Mouse (Mus musculus) Patski (cell line): ENCODE data around the gene Ifi204. TPM values are rescaled to one million over a fixed set of nuclear protein-coding genes. Genes with fewer than 3 reads are reported as not detected.
"Not testable (repeated sequence)": the region's sequence is repeated elsewhere in the genome, so short reads cannot be mapped to it uniquely, and the experiment has no call there.

Source experiments
- ATAC-seq: fragments of 100-300 bp; one replicate; pipeline ENCODE4 v1.8.0; 2021
- CTCF ChIA-PET: fragments of 350-600 bp; sonication (Branson Sonifier 250); formaldehyde crosslinking; loops from one replicate; lab custom pipeline; 2022; ENCODE audit warnings: inconsistent platforms; lab: Charles Lee
- POLR2A ChIA-PET: fragments of 350-600 bp; sonication (Branson Sonifier 250); formaldehyde crosslinking; loops from one replicate; lab custom pipeline; 2022; ENCODE audit warnings: antibody characterized with exemption, inconsistent platforms; lab: Charles Lee
- DNase-seq: peaks from one replicate; pipeline ENCODE4 v3.0.0-alpha.2; 2011; ENCODE audit warnings: low read depth, low spot score
- H3K27me3 ChIP-seq: fragments of 371-371 bp; one replicate; pipeline ENCODE4 v1.5.1; 2021
- CTCF ChIP-seq: fragments of 100-300 bp; IDR thresholded peaks from one replicate; pipeline ENCODE4 v1.5.1; 2021
- in situ Hi-C: fragments of 300-500 bp; cut with MboI; formaldehyde crosslinking; loops from 3 replicates; pipeline ENCODE4 v1.11.1; 2018; ENCODE audit warnings: low pct_unique_long_range_greater_than_20kb, mixed read lengths
- polyA plus RNA-seq: library from polyadenylated mRNA; unstranded; gene quantifications from one replicate; pipeline ENCODE4 v1.2.3, GENCODE M21; 2021

The Ifi204 gene
- 6.5 TPM for polyA plus RNA-seq

DNA sequence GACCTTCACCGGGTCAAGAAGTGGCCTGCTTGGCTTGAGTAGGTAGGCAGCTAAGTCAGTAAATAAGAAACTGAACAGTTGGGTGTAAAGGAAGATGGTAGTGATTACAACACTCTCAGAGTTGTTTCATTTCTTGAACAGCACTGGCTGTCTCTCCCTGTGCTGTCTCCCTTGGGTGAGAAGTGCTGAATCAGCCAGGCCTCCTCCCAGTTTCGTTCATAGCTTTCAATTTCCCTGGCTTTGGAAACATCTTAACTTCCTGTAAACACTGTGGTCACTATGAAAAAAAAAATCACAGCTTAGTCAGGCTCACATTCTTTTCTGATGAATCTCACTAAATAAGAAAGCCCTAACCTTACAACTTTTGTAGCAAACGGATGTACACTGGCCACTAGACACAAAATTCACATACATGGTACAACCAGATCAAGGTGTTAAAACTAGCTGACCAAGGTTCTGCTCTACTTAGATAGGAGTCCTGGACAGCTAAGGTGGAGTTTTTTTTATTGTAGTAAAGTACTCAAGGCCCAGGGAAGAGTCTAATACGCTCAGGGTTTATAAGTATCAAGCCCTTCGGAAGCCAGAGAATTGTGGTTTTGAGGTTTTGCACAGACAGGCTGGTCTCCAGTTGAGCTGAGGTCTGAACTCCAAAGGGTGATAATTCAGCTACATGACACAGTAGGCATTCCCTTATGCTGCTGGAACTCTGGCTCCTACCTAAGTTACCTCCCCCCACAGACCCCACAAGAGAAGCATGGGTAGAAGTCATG lies at the start of gene Ifi204:
TSS of gene Ifi204 (minus strand) at position 96 of the 770 bp plus-strand sequence.
- DNase-seq (peak; percentile 56), ATAC-seq (peak; percentile 100)
- H3K27me3 ChIP-seq, POLR2A ChIA-PET: not testable (repeated sequence)
- CTCF ChIA-PET, result interaction anchor here (0.6 kb wide), 1 partner anchor 456 kb away, joined by 3 read pairs; no protein-coding TSS in a partner anchor
- in situ Hi-C loops, result loop anchor here (5.0 kb wide), 1 partner anchor 145 kb away; the partner anchor contains the start of gene Ifi211

DNA sequence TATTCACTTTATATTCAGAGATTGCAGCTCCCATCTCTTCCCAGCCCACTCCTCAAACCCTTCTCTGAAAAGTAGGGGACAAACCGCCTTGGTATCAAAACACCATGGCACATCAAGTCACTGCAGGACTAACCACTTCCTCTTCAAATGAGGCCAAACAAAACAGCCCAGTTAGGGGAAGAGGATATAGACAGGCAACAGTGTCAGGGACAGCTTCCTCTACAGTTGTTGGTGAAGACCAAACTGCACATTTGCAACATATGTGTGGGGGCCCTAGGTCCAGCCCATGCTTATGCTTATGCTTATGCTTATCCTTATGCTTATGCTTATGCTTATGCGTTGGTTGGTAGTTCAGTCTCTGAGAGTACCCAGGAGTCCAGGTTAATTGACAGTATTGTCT lies 42.6 kb upstream of the Ifi204 start:
- POLR2A ChIA-PET, CTCF ChIA-PET: not testable (repeated sequence)

DNA sequence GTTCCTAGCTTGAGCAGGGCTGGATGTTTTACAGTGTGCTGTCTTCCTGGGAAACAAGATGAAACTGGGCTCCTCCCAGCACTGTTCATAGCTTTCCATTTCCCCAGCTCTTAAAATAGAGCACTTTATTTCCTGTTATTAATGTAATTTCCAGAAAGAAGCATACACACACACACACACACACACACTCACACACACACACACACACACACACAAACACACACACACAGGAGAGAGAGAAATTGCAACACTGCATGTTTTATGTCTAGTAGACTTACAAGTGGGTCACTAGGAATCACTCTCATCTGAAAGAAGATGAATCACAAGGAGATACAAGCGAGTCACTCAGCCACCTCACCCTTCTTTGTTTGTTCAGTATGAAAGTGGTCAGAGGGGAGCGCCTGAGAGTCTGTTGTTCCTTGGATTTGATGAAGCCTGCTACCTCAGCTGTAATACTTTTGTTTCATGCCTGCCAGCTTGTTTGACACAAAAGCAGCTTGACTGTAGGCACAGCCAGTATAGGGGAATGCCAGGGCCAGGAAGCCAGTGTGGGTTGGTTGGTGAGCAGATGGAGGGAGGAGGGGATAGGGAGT lies 36.0 kb upstream of the Ifi204 start:
- DNase-seq, H3K27me3 ChIP-seq, CTCF ChIA-PET, in situ Hi-C loops: not testable (repeated sequence)
- ATAC-seq, result peak; percentile 78
- POLR2A ChIA-PET, result interaction anchor here (0.6 kb wide), 1 partner anchor 225 kb away, joined by 3 read pairs; no protein-coding TSS in a partner anchor

More for the DNA sequence above, 42.6 kb upstream of the Ifi204 start:
- not testable (repeated sequence) for DNase-seq, ATAC-seq, H3K27me3 ChIP-seq
- in situ Hi-C loops, result loop anchor here (5.0 kb wide), 1 partner anchor 138 kb away; no protein-coding TSS in a partner anchor

DNA sequence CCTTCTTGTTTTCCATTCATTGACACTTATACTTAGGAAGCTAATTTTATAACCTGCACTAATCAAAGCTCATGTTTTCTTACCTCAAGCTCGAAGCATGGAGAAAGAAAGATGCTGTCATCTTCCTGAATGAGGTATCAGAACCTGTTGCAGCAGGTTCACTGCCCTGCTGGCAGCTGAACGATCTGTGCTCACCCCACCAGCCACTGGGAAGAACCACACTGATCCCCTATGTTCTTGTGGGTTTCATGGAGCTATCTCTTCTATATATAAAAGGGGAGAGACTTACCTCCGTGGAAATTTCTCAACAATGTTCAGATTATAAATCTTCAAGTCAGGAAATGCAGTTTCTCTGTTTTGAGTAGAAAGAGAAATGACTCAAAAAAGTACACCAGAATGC lies 35.5 kb upstream of the Ifi204 start:
- H3K27me3 ChIP-seq, CTCF ChIA-PET, ATAC-seq, in situ Hi-C loops, DNase-seq: not testable (repeated sequence)
- POLR2A ChIA-PET, result interaction anchor here (0.6 kb wide), 1 partner anchor 226 kb away, joined by 3 read pairs; no protein-coding TSS in a partner anchor

DNA sequence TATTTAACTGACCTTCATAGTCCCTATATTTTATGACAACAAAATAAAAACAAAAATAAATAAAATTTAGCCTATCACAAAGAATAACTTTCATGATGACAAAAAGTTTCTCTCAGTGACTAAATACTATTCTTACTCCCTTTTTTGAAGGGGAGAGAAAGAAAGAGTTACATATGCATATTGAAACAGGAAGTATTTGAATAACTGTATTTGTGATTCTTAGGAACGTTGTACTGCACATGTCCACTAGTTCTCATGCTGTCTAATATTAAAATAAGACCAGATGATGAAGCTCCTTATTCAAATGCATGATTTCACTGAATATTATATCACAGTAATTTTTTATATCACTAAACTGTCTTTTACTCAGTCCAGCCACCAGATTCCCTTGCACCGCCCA lies 35.0 kb upstream of the Ifi204 start:
- ATAC-seq, in situ Hi-C loops, H3K27me3 ChIP-seq, DNase-seq, POLR2A ChIA-PET, CTCF ChIA-PET: not testable (repeated sequence)

DNA sequence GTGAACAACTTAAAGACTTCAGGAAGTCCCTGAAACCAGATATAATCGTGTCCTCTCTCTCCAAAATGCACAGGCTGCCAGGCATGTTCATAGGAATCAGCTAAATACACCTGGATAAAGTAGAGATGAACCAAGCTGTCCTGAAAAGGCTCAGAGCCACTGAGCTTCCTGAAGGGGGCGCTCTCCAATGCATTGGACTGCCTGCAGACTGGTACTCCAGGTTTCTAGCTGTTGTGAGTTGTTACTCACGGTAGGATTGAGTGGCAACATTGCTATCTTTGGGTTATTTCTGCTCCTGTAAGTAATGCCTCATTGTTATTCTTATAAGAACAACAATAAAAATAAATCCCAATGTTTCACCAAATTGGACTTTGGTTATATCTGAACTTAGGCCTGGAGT lies 6.7 kb upstream of the Ifi204 start:
- POLR2A ChIA-PET, CTCF ChIA-PET, H3K27me3 ChIP-seq, in situ Hi-C loops, ATAC-seq, DNase-seq: not testable (repeated sequence)

DNA sequence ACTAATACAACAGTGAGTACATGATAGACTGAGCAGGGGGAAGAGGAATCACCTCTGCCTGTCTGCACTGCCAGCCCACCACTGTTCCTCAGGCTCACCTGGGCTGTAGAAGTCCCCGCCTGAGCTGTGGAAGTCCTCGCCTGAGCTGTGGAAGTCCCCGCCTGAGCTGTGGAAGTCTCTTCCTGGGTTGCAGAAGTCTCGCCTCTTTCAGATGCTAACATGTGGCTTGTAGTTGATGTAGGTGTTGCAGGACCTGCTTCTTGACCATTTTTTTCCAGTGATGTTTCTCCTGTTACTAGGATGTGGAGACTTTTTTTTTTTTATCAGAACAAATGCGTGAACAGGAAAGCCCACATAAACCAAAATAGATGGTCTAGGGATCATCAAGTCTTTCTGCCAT lies 6.7 kb downstream of the Ifi204 start:
- H3K27me3 ChIP-seq, DNase-seq, POLR2A ChIA-PET, CTCF ChIA-PET, ATAC-seq, in situ Hi-C loops: not testable (repeated sequence)

DNA sequence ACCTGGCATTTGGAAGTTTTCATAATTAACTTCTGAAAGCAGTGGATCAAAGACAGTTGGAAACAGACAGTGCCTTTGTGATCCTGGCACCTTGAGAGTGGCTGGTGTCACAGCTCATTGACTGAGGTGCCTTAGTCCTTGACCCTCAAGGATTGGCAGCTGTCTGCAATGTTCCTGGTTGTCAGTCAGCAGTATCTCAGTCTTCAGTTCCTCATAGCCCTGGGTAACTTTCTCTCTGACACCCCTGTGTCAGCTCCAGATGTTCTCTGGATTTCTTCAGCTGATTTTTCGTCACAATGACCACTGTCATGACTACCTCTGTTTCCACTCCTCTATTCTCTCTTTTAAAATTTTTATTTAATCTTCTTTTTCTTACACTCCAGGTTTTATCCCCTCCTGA lies 24.5 kb downstream of the Ifi204 start:
- in situ Hi-C loops, result no loop called here
- TF ChIP-seq CTCF, result no peak
- ATAC-seq (no peak), DNase-seq (no peak)
- ChIA-PET POLR2A (no interaction called here), CTCF (no interaction called here)
- H3K27me3 ChIP-seq, result no peaks in the 10 kb centered on the region

DNA sequence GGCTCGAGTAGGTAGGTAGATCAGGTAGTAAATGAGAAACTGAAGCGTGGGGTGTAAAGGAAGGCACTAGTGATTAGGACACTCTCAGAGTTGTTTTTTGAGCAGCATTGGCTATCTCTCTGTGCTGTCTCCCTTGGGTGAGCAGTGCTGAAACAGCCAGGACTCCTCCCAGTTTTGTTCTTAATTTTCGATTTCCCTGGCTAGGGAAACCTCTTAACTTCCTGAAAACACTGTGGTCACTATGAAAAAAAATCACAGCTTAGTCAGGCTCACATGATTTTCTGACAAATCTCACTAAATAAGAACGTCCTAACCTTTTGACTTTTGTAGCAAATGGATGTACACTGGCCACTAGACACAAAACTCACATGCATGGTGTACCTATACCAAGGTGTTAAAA lies 25.1 kb downstream of the Ifi204 start, which contains the start of gene Ifi207:
TSS of gene Ifi207 (minus strand) at position 92 of the 400 bp plus-strand sequence.
- TF ChIP-seq CTCF, result no peak
- ChIA-PET POLR2A (no interaction called here), CTCF (no interaction called here)
- ATAC-seq (no peak), DNase-seq (no peak)
- H3K27me3 ChIP-seq, result no peaks in the 10 kb centered on the region
- in situ Hi-C loops, result no loop called here

DNA sequence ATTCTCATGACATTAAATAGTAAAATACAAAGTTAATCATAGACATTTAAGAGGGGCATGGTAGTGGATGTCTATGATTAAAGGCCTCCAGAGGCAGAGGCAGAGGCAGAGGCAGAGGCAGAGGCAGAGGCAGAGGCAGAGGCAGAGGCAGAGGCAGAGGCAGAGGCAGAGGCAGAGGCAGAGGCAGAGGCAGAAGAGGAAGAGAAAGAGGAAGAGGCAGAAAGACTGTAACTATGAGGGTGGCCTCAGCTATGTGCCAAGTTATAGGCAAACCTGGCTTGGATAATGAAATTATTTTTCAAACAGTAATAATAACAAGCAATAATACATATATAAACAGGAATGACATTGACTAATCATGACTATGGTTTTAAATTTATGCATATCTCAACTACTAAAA lies 26.2 kb downstream of the Ifi204 start:
- in situ Hi-C loops, result no loop called here
- no peak for TF ChIP-seq CTCF
- ATAC-seq, result no peak
- POLR2A ChIA-PET, result no interaction called here
- no peak for DNase-seq
- H3K27me3 ChIP-seq, result no peaks in the 10 kb centered on the region
- CTCF ChIA-PET, result no interaction called here

DNA sequence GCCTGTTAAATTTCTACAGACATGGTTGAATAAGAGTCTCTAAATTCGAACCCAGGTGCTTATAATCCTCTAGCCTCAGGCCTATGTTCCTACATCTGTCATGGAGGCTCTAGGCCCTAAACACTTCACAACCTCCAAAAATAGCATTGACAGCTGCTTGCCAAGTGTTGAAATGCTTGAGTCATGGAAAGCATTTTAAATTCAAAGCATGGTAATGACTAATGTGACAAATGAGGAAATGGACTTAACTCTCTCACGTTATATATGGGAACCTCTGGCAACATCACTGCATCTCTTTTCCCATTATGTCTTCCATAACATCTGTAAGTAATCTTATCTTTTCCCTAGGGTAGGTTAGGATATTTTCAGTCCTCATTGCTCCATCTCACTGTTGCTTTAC lies 29.8 kb downstream of the Ifi204 start:
- DNase-seq, result no peak
- no peak for ATAC-seq
- no peak for TF ChIP-seq CTCF
- no peaks in the 10 kb centered on the region for H3K27me3 ChIP-seq
- POLR2A ChIA-PET, result no interaction called here
- in situ Hi-C loops, result no loop called here
- CTCF ChIA-PET, result interaction anchor here (0.9 kb wide), 1 partner anchor 9 kb away, joined by 3 read pairs; no protein-coding TSS in a partner anchor

DNA sequence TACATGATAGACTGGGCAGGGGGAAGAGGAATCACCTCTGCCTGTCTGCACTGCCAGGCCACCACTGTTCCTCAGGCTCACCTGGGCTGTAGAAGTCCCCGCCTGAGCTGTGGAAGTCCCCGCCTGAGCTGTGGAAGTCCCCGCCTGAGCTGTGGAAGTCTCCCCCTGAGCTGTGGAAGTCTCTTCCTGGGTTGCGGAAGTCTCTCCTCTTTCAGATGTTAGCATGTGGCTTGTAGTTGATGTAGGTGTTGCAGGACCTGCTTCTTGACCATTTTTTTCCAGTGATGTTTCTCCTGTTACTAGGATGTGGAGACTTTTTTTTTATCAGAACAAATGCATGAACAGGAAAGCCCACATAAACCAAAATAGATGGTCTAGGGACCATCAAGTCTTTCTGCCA lies 31.7 kb downstream of the Ifi204 start:
- in situ Hi-C loops, DNase-seq, ATAC-seq, H3K27me3 ChIP-seq, POLR2A ChIA-PET: not testable (repeated sequence)
- CTCF ChIA-PET, result interaction anchor here (1.2 kb wide), 1 partner anchor 8 kb away, joined by 3 read pairs; no protein-coding TSS in a partner anchor
